Mouse (Mus musculus) liver, postnatal 0 days (tissue): ENCODE results near the gene Pank4. TPM values are rescaled to one million over a fixed set of nuclear protein-coding genes. Genes with fewer than 3 reads are reported as not detected.

ENCODE experiments used
- ATAC-seq: fragments of 200-750 bp; cut with Nextera tagmentation; 2 replicates; pipeline ENCODE4 v1.8.0; 2017; ENCODE audit warnings: mild to moderate bottlenecking, moderate library complexity
- DNase-seq: peaks from one replicate; pipeline ENCODE4 v3.0.0-alpha.2; 2016
- H3K27ac ChIP-seq: fragments of 300-500 bp; sonication (generic); 2 replicates; pipeline ENCODE4 v1.5.1; 2014; ENCODE audit warnings: antibody characterized with exemption, moderate library complexity, mild to moderate bottlenecking, low read depth
- H3K27me3 ChIP-seq: fragments of 300-500 bp; sonication (generic); 2 replicates; pipeline ENCODE4 v1.6.1; 2014; ENCODE audit warnings: low read length, control low read depth, mixed read lengths; ENCODE audit not compliant: insufficient read depth
- H3K36me3 ChIP-seq: fragments of 300-500 bp; sonication (generic); replicated peaks from 2 replicates; pipeline ENCODE4 v1.6.1; 2014; ENCODE audit warnings: mild to moderate bottlenecking, control low read depth, low read length, moderate library complexity, mixed read lengths; ENCODE audit not compliant: insufficient read depth
- H3K4me1 ChIP-seq: fragments of 300-500 bp; sonication (generic); 2 replicates; pipeline ENCODE4 v1.6.1; 2014; ENCODE audit warnings: antibody characterized with exemption, mild to moderate bottlenecking, control low read depth; ENCODE audit not compliant: insufficient read depth
- H3K4me2 ChIP-seq: fragments of 300-500 bp; sonication (generic); 2 replicates; pipeline ENCODE4 v1.6.1; 2014; ENCODE audit warnings: low read depth, mild to moderate bottlenecking, low read length, moderate library complexity, mixed read lengths
- H3K4me3 ChIP-seq: fragments of 300-500 bp; sonication (generic); 2 replicates; pipeline ENCODE4 v1.5.1; 2014; ENCODE audit warnings: low read depth, low read length
- H3K9ac ChIP-seq: fragments of 300-500 bp; sonication (generic); replicated peaks from 2 replicates; pipeline ENCODE4 v1.6.1; 2014; ENCODE audit warnings: mild to moderate bottlenecking, moderate library complexity
- H3K9me3 ChIP-seq: fragments of 300-500 bp; sonication (generic); 2 replicates; pipeline ENCODE4 v1.6.1; 2016; ENCODE audit warnings: mild to moderate bottlenecking, control low read depth, low read length, mixed read lengths
- CTCF ChIP-seq: sonication (generic); IDR thresholded peaks from 2 replicates; pipeline ENCODE4 v1.5.1; 2016; ENCODE audit warnings: antibody characterized with exemption, low read depth
- EP300 ChIP-seq: IDR thresholded peaks from 2 replicates; pipeline ENCODE4 v1.6.1; 2016; ENCODE audit warnings: antibody characterized with exemption, low read depth, mild to moderate bottlenecking
- WGBS: fragments of 180-500 bp; shearing (Covaris S2); extraction: QIAGEN DNeasy Blood & Tissue Kit; methylation state at CpG from one replicate; pipeline ENCODE4 v1.1.7; 2014; ENCODE audit not compliant: insufficient replicate concordance; 5-methylcytosine and 5-hydroxymethylcytosine counted together
- polyA plus RNA-seq: library from polyadenylated mRNA; unstranded; fragments of >200 nt; fragmentation: Nextera tagmentation; extraction: Ambion mirVana; gene quantifications from 2 replicates; pipeline ENCODE4 v1.2.1, GENCODE M21; 2015

Pank4 gene
- polyA plus RNA-seq, 1 experiment from 2014 or later = 11.4 TPM

DNA sequence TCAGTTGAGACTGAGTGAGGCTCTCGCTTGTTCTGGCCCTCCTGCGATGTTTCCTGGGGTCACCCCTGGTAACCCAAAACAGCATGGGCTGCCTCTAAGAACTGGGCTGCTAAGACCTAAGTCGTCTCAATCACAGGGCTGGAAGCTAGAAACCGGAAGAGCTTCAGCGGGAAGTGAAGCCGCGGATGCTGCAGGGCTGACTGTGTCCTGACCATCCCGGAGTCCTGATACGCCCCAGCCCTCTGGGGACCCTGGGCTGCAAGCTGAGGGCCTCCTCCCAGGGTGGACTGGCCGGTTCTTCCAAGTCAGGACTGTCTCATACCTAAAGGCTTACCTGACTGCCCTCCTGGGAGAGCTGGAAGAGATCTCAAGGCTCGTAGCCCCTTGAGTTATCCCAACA is 52.9 kb downstream of the Pank4 start:
- Histone ChIP-seq H3K27me3 (0 out of 2 replicates have a peak, but pooled peaks cover 5% of the 10 kb centered on the region), H3K4me1 (0 out of 2 replicates have a peak, but pooled peaks cover 4% of the 10 kb centered on the region), H3K27ac (no peak overlapping the region), H3K9me3 (no peaks in the 10 kb centered on the region), H3K4me2 (no peak overlapping the region), H3K4me3 (no peak overlapping the region), H3K9ac (no peak overlapping the region), H3K36me3 (no peaks in the 10 kb centered on the region)
- no peak for DNase-seq
- 66% methylated on average over 11 of the region's 11 CpGs for WGBS
- TF ChIP-seq EP300 (no peak), CTCF (no peak)
- no peak for ATAC-seq

DNA sequence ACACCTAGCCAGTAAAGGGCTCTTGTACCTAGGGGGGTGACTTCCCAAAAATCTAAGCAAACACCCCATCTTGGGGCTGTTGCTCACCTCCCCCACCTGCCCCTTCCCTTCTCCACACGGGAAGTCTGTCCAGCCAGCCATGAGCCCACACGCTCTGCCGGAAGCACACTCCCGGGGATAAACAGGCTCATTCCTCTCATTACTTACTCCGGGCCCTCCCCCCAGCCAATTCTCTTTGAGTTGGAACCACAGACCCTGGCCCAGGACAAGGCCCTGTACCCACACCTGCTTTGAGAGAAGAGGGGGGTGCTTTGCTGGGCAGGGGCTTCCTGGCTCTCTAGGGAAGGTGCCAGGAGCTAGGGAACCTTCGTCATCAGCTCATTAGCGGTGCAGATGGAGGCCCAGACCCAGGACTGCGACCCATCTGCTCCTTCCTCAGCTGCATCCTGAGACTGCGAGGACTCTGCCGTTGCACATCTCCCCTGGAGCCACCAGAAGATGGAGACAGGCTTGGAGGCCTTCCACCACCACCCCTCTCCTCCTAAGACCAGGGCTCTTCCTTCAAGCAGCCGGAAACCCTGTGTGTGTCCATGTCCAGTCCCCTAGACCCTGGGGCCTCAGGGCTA is 53.4 kb downstream of the Pank4 start:
- WGBS = 68% methylated on average over 11 of the region's 11 CpGs
- TF ChIP-seq CTCF (no peak), EP300 (no peak)

DNA sequence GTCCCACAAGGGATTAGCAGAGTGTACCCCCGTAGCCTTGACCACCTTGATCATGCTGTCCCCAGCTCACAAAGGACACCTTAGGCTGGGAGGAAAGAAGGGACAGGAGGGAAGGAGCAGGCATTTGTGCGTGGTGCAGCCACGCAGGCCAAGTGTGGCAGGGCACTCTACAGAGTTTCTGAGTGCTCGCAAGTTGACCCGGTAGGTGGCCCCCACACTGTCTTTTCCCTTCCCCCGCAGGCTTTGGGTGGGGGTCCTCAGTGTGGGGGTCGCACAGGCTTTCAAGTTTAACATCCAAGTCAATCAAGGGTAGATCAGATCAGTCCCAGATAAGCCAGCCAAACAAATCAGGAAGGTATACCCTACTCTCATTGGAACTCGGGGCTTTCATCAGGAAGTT is 54.1 kb downstream of the Pank4 start:
- Histone ChIP-seq H3K9me3 (no peaks in the 10 kb centered on the region), H3K9ac (no peak overlapping the region), H3K36me3 (no peaks in the 10 kb centered on the region), H3K27ac (no peak overlapping the region), H3K4me1 (0 out of 2 replicates have a peak, but pooled peaks cover 4% of the 10 kb centered on the region), H3K4me3 (no peak overlapping the region), H3K4me2 (no peak overlapping the region), H3K27me3 (0 out of 2 replicates have a peak, but pooled peaks cover 5% of the 10 kb centered on the region)
- 71% methylated on average over 8 of the region's 8 CpGs for whole genome bisulfite sequencing
- DNase-seq = no peak
- TF ChIP-seq CTCF (no peak), EP300 (no peak)
- no peak for ATAC-seq

More for the DNA sequence above, 53.4 kb downstream of the Pank4 start:
- ATAC-seq (no peak), DNase-seq (no peak)
- Histone ChIP-seq H3K36me3 (no peaks in the 10 kb centered on the region), H3K4me2 (no peak overlapping the region), H3K9me3 (no peaks in the 10 kb centered on the region), H3K4me3 (no peak overlapping the region), H3K4me1 (0 out of 2 replicates have a peak, but pooled peaks cover 4% of the 10 kb centered on the region), H3K27ac (no peak overlapping the region), H3K9ac (no peak overlapping the region), H3K27me3 (0 out of 2 replicates have a peak, but pooled peaks cover 5% of the 10 kb centered on the region)

DNA sequence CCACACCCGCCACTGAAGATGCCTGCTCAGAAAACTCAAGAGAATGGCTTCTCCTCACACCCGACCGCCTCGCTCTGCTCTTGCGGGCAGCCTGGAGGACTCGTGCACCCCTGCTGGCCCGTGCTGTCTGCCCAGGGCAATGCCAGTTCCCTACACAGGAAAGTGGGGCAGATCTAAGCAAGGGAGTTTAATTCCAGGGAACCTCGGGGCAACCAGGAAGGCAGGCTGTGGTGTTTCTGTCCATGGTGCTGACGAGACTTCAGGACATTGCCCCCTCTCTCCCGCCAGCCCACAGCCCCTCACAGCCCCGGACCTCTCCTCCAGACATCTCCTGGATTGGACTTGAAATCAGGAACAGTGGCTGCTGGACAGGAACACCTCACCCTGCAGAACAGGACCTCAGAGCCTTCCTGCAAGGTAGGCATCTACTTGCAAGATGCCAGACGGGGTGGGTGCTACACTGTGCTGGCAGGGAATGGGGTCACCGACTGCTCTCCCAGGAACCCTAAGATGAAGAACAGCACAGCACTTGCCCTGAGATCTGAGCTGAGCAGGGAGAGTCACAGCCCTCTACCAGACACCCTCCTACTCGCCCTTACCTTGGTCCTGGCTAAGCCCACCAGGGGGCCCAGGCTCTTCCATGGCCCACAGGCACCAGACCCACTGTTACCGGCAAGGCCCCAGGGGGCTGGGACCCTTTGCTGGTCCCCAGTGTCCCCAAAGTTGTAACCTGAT is 54.8 kb downstream of the Pank4 start:
- ATAC-seq (no peak), DNase-seq (peak; percentile 27)
- 6% methylated on average over 15 of the region's 15 CpGs for WGBS
- H3K4me3 ChIP-seq = no peak overlapping the region
- H3K36me3 ChIP-seq = no peaks in the 10 kb centered on the region
- 0 out of 2 replicates have a peak, but pooled peaks cover 4% of the 10 kb centered on the region for H3K4me1 ChIP-seq
- no peak overlapping the region for H3K27ac ChIP-seq
- H3K9me3 ChIP-seq = no peaks in the 10 kb centered on the region
- H3K27me3 ChIP-seq = 0 out of 2 replicates have a peak, but pooled peaks cover 5% of the 10 kb centered on the region
- no peak for TF ChIP-seq EP300
- no peak for TF ChIP-seq CTCF
- H3K4me2 ChIP-seq = no peak overlapping the region
- H3K9ac ChIP-seq = no peak overlapping the region

DNA sequence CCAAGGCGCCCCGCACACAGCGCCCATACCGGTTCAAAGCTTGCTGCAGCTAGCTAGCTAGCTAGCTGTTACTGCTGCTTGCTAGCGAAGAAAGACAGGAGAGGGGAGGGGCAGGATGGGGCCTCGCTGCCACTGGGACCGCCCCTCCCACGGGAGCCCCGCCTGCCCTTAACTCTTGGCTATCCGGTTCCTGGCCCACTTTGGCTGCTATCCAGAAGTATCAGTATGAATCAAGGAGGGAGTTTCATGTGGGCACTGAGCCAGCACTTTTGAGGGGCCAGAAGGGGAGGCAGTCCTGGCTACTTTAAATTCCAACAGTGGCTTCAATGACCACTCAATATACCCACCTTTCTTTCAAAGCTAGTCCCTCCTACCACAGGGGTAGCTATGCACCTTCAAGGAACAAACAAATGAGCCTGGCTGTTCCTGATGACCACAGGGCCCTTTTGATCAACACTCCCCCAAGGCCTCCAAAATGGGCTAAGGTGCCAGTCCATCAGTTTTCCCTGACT is 55.5 kb downstream of the Pank4 start:
- H3K9me3 ChIP-seq = no peaks in the 10 kb centered on the region
- H3K36me3 ChIP-seq = no peaks in the 10 kb centered on the region
- ATAC-seq (no peak), DNase-seq (peak; percentile 31)
- 0 out of 2 replicates have a peak, but pooled peaks cover 4% of the 10 kb centered on the region for H3K4me1 ChIP-seq
- TF ChIP-seq EP300 = no peak
- TF ChIP-seq CTCF = no peak
- WGBS = 4% methylated on average over 10 of the region's 10 CpGs
- 0 out of 2 replicates have a peak, but pooled peaks cover 5% of the 10 kb centered on the region for H3K27me3 ChIP-seq
- no peak overlapping the region for H3K4me2 ChIP-seq
- H3K4me3 ChIP-seq = no peak overlapping the region
- H3K9ac ChIP-seq = no peak overlapping the region
- no peak overlapping the region for H3K27ac ChIP-seq

DNA sequence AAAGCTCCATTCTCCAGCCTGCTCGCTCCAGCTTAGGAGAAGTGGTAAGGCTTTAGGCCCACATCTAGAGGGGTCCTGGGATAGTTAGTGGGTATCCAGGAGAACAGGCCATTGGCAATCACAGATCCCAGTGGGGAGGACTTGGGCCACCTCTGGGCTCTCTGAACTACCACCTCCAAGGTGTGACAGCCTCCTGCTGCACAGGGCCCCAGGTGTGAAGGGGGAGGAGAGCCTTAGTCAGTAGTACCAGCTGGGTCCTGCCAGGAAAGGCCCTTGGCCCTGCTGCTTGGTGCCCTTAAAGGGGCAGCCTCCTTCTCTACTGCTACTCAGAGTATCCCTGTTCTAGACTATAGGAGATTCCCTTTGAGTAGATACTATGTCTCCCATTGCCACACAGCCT is 56.2 kb downstream of the Pank4 start:
- H3K4me3 ChIP-seq = no peak overlapping the region
- no peak overlapping the region for H3K9ac ChIP-seq
- no peak overlapping the region for H3K4me2 ChIP-seq
- DNase-seq (no peak), ATAC-seq (no peak)
- H3K4me1 ChIP-seq = 0 out of 2 replicates have a peak, but pooled peaks cover 4% of the 10 kb centered on the region
- H3K27ac ChIP-seq = no peak overlapping the region
- H3K9me3 ChIP-seq = no peaks in the 10 kb centered on the region
- no peak for TF ChIP-seq CTCF
- no peak for TF ChIP-seq EP300
- H3K36me3 ChIP-seq = no peaks in the 10 kb centered on the region
- WGBS = 53% methylated on average over 1 of the region's 1 CpGs
- H3K27me3 ChIP-seq = 0 out of 2 replicates have a peak, but pooled peaks cover 5% of the 10 kb centered on the region
